In genomic region chr10:63803909-63804308, GRCm38 (mm10) we compare ENCODE assay signal across 21 mouse cellular contexts.
DNase-seq lines count a peak whose midpoint lies in the region; ATAC-seq lines count a peak whose summit lies in the region.
"Had no signal": no experiment of that assay in that cellular context is flagged by ENCODE, and none has a peak within 500 bp of the region (broad histone marks: within the 10 kb centered on the region; RNA-seq: fewer than 3 reads in every experiment).

No protein-coding gene starts in this region.

- peak; percentile 93 for ATAC-seq in forebrain, embryonic 14.5 days
- no peak for ATAC-seq in forebrain, embryonic 11.5 days (replicated peaks; ENCODE audit: low FRiP score)
- ATAC-seq: intestine, embryonic 16.5 days had no signal

- H3K27me3 ChIP-seq in forebrain, embryonic 14.5 days (replicated peaks; ENCODE audit: control insufficient read depth, insufficient read depth, low read length), result no peaks in the 10 kb centered on the region
- H3K27me3 ChIP-seq in forebrain, embryonic 11.5 days (ENCODE audit: control insufficient read depth, insufficient read depth, low read length), result no peaks in the 10 kb centered on the region
- H3K27me3 ChIP-seq: CH12.LX; hindbrain, embryonic 13.5 days; limb, embryonic 15.5 days; megakaryocyte, embryonic 14.5 days; neural tube, embryonic 12.5 days had no signal

- H3K4me1 ChIP-seq in forebrain, embryonic 14.5 days (ENCODE audit: control insufficient read depth, insufficient read depth, low read length), result no peaks in the 10 kb centered on the region
- no peaks in the 10 kb centered on the region for H3K4me1 ChIP-seq in forebrain, embryonic 11.5 days (replicated peaks; ENCODE audit: control insufficient read depth, insufficient read depth, low read length)
- H3K4me1 ChIP-seq: hindbrain, embryonic 13.5 days; limb, embryonic 15.5 days; megakaryocyte, embryonic 14.5 days; neural tube, embryonic 12.5 days had no signal

- no peak overlapping the region for H3K27ac ChIP-seq in forebrain, embryonic 14.5 days (ENCODE audit: low read depth, low read length)
- no peak overlapping the region for H3K27ac ChIP-seq in forebrain, embryonic 11.5 days (ENCODE audit: low read depth, low read length)
- H3K27ac ChIP-seq: hindbrain, embryonic 13.5 days; limb, embryonic 15.5 days; neural tube, embryonic 12.5 days had no signal

- peak; percentile 86 for DNase-seq in forebrain, embryonic 14.5 days (ENCODE audit: low spot score)
- DNase-seq in forebrain, embryonic 11.5 days (ENCODE audit: low spot score), result no peak
- peak; percentile 46 to 62 for DNase-seq in right cerebral cortex, adult 2 months (ENCODE audit: low spot score in 2 of 2)
- DNase-seq in right cerebral cortex, postnatal 14 days, result no peak
- DNase-seq in layer of hippocampus, adult 9-11 months, result peak; percentile 87
- peak; percentile 76 for DNase-seq in telencephalon, adult 2 months (ENCODE audit: low read depth, low spot score)
- DNase-seq in thymus, postnatal 25 days, result no peak
- no peak for DNase-seq in B cell, adult 2 months
- DNase-seq: adrenal gland, adult 8-10 months; cerebellum, adult 18-20 months; heart, postnatal 14 days; lung, postnatal 14 days; thymus, adult 18-20 months had no signal

- H3K4me2 ChIP-seq in forebrain, embryonic 14.5 days (ENCODE audit: low read length), result no peak overlapping the region
- no peak overlapping the region for H3K4me2 ChIP-seq in forebrain, embryonic 11.5 days (ENCODE audit: low read depth, low read length, severe bottlenecking)
- H3K4me2 ChIP-seq: heart, embryonic 11.5 days; hindbrain, embryonic 13.5 days; limb, embryonic 15.5 days; neural tube, embryonic 12.5 days had no signal

- H3K9ac ChIP-seq in forebrain, embryonic 14.5 days (ENCODE audit: low read length), result no peak overlapping the region
- no peak overlapping the region for H3K9ac ChIP-seq in forebrain, embryonic 11.5 days (ENCODE audit: low read length)
- H3K9ac ChIP-seq: hindbrain, embryonic 13.5 days; limb, embryonic 15.5 days; neural tube, embryonic 12.5 days had no signal

- 81% methylated on average over 6 of the region's 6 CpGs for WGBS in forebrain, embryonic 14.5 days
- 91% methylated on average over 6 of the region's 6 CpGs for WGBS in forebrain, embryonic 11.5 days

- H3K9me3 ChIP-seq in forebrain, embryonic 14.5 days (replicated peaks; ENCODE audit: control insufficient read depth, low read length), result no peaks in the 10 kb centered on the region
- no peaks in the 10 kb centered on the region for H3K9me3 ChIP-seq in forebrain, embryonic 11.5 days (ENCODE audit: control insufficient read depth, low read length)
- H3K9me3 ChIP-seq: hindbrain, embryonic 13.5 days; limb, embryonic 15.5 days; neural tube, embryonic 12.5 days had no signal

- no peaks in the 10 kb centered on the region for H3K36me3 ChIP-seq in forebrain, embryonic 14.5 days (ENCODE audit: control insufficient read depth, insufficient read depth, low read length)
- no peaks in the 10 kb centered on the region for H3K36me3 ChIP-seq in forebrain, embryonic 11.5 days (ENCODE audit: control insufficient read depth, insufficient read depth, low read length)
- H3K36me3 ChIP-seq: hindbrain, embryonic 13.5 days; limb, embryonic 15.5 days; neural tube, embryonic 12.5 days had no signal

- H3K4me3 ChIP-seq in forebrain, embryonic 14.5 days (ENCODE audit: low read depth, low read length), result no peak overlapping the region
- H3K4me3 ChIP-seq in forebrain, embryonic 11.5 days (ENCODE audit: low read depth, low read length), result no peak overlapping the region
- H3K4me3 ChIP-seq: erythroblast, embryonic 14.5 days; hindbrain, embryonic 13.5 days; limb, embryonic 15.5 days; megakaryocyte, embryonic 14.5 days; neural tube, embryonic 12.5 days had no signal

Comparison
In these comparisons a context has a peak if more than half of its experiments do, and no peak if none do; other contexts are left out.
1. DNase-seq: peak in forebrain, embryonic 14.5 days (single experiment), right cerebral cortex, adult 2 months (2 of 2), layer of hippocampus, adult 9-11 months (single experiment) and telencephalon, adult 2 months (single experiment); none in forebrain, embryonic 11.5 days (single experiment), right cerebral cortex, postnatal 14 days (single experiment), thymus, postnatal 25 days (single experiment) and B cell, adult 2 months (0 of 2).